Mouse (Mus musculus) olfactory bulb, adult 2 months (tissue): ENCODE measurements around the gene Exoc2.

Experiments used
- CTCF ChIP-seq: fragments of 200-500 bp; IDR thresholded peaks from 2 replicates; pipeline ENCODE4 v1.5.1; 2012; ENCODE audit warnings: low read depth, mild to moderate bottlenecking, low read length, moderate library complexity; ENCODE audit not compliant: insufficient read depth
- POLR2A ChIP-seq: fragments of 200-500 bp; IDR thresholded peaks from 2 replicates; pipeline ENCODE4 v1.6.1; 2012; ENCODE audit warnings: mild to moderate bottlenecking, low read depth, low read length, moderate library complexity; ENCODE audit not compliant: insufficient read depth

DNA sequence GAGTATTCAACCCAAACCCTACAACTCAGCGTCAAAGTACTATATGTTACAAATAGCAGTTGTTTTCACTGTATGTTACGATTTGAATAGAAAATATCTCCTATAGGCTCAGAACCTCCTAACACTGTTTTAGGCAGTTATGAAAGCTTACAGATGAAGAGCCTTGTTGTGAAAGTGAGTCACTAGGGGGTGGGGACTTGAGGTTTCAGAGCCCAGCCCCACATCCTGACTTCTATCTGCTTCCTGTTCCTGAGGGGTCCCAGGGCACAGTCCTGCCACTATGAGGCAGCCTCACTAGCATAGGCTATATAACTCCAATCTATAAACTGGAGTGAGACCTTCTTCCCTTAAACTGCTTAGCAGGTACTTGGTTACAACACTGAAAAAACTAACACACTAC is 1.8 kb downstream of the Exoc2 start:
- no peak for TF ChIP-seq CTCF
- TF ChIP-seq POLR2A: no peak
